Mouse (Mus musculus): ENCODE data around the gene E430018J23Rik.
"Not testable (repeated sequence)": the region's sequence is repeated elsewhere in the genome, so short reads cannot be mapped to it uniquely, and the experiment has no call there.

E430018J23Rik gene

GRCm38 (mm10) chr7:127385560-127385959 is 7.9 kb downstream of the E430018J23Rik start:
- in situ Hi-C loops (cut with MboI, MseI), result not testable (repeated sequence)

GRCm38 (mm10) chr7:127378310-127378921 is 15.0 kb downstream of the E430018J23Rik start:
- in situ Hi-C loops (cut with MboI, MseI), result no loop called here

- in situ Hi-C loops (cut with MboI, MseI), result not testable (repeated sequence)
Measured at GRCm38 (mm10) chr7:127375271-127376245, 17.9 kb downstream of the E430018J23Rik start, which contains the start of gene Zfp747. TSS of gene Zfp747 (minus strand) at chr7:127376050.

GRCm38 (mm10) chr7:127371870-127372269 is 21.6 kb downstream of the E430018J23Rik start:
- in situ Hi-C loops (cut with MboI, MseI), result not testable (repeated sequence)

GRCm38 (mm10) chr7:127371213-127371612 is 22.2 kb downstream of the E430018J23Rik start:
- in situ Hi-C loops (cut with MboI, MseI), result no loop called here

GRCm38 (mm10) chr7:127366249-127366648 is 27.2 kb downstream of the E430018J23Rik start:
- in situ Hi-C loops (cut with MboI, MseI), result loop anchor here in 1 of 2 experiments (5.0 kb wide), 2 partner anchors 36 to 121 kb away; no protein-coding TSS in a partner anchor

GRCm38 (mm10) chr7:127364166-127364565 is 29.3 kb downstream of the E430018J23Rik start:
- in situ Hi-C loops (cut with MboI, MseI), result loop anchor here (5.0 kb wide), 3 partner anchors 53 to 143 kb away; no protein-coding TSS in a partner anchor

- in situ Hi-C loops (cut with MboI, MseI), result loop anchor here (5.0 kb wide), 3 partner anchors 54 to 144 kb away; no protein-coding TSS in a partner anchor
Measured at GRCm38 (mm10) chr7:127363475-127363921, 29.9 kb downstream of the E430018J23Rik start.

- in situ Hi-C loops (cut with MboI, MseI), result loop anchor here (5.0 kb wide), 3 partner anchors 55 to 145 kb away; no protein-coding TSS in a partner anchor
Measured at GRCm38 (mm10) chr7:127362418-127362817, 31.0 kb downstream of the E430018J23Rik start.

GRCm38 (mm10) chr7:127361449-127361848 is 32.0 kb downstream of the E430018J23Rik start:
- in situ Hi-C loops (cut with MboI, MseI), result loop anchor here (5.0 kb wide), 3 partner anchors 56 to 146 kb away; no protein-coding TSS in a partner anchor

GRCm38 (mm10) chr7:127360265-127360664 is 33.2 kb downstream of the E430018J23Rik start:
- in situ Hi-C loops (cut with MboI, MseI), result loop anchor here (5.0 kb wide), 3 partner anchors 57 to 147 kb away; no protein-coding TSS in a partner anchor

GRCm38 (mm10) chr7:127358472-127358871 is 35.0 kb downstream of the E430018J23Rik start:
- in situ Hi-C loops (cut with MboI, MseI), result loop anchor here in 1 of 2 experiments (5.0 kb wide), 1 partner anchor 99 kb away; the partner anchor contains the start of gene Prr14

- in situ Hi-C loops (cut with MboI, MseI), result loop anchor here in 1 of 2 experiments (5.0 kb wide), 1 partner anchor 99 kb away; the partner anchor contains the start of gene Prr14
Measured at GRCm38 (mm10) chr7:127357871-127358270, 35.6 kb downstream of the E430018J23Rik start.

GRCm38 (mm10) chr7:127355796-127356195 is 37.6 kb downstream of the E430018J23Rik start:
- in situ Hi-C loops (cut with MboI, MseI), result loop anchor here in 1 of 2 experiments (5.0 kb wide), 1 partner anchor 102 kb away; the partner anchor contains the start of gene Prr14

GRCm38 (mm10) chr7:127351230-127352004 is 42.0 kb downstream of the E430018J23Rik start:
- in situ Hi-C loops (cut with MboI, MseI), result no loop called here

- in situ Hi-C loops (cut with MboI, MseI), result no loop called here
Measured at GRCm38 (mm10) chr7:127346676-127347075, 46.8 kb downstream of the E430018J23Rik start.

GRCm38 (mm10) chr7:127345512-127346325 is 47.7 kb downstream of the E430018J23Rik start, which contains the start of gene Zfp768:
TSS of gene Zfp768 (minus strand) at chr7:127345589.
- in situ Hi-C loops (cut with MboI, MseI), result no loop called here

GRCm38 (mm10) chr7:127345092-127345491 is 48.3 kb downstream of the E430018J23Rik start:
- in situ Hi-C loops (cut with MboI, MseI), result no loop called here

- in situ Hi-C loops (cut with MboI, MseI), result loop anchor here (5.0 kb wide), 1 partner anchor 82 kb away; the partner anchor contains the start of gene Dctpp1 (in 2 of the 2)
Measured at GRCm38 (mm10) chr7:127344371-127344770, 49.1 kb downstream of the E430018J23Rik start.

All from T-helper 17 cell (primary cell).